Mouse (Mus musculus) small intestine, adult 2 months (tissue): ENCODE measurements around the gene Ppard.

Source experiments
- CTCF ChIP-seq: fragments of 200-500 bp; IDR thresholded peaks from 2 replicates; pipeline ENCODE4 v1.5.1; 2012; ENCODE audit warnings: low read depth, mild to moderate bottlenecking, control low read depth, inconsistent platforms, low read length, moderate library complexity, mixed read lengths; ENCODE audit not compliant: insufficient replicate concordance, insufficient read length; ENCODE audit errors: extremely low read depth
- POLR2A ChIP-seq: fragments of 200-500 bp; IDR thresholded peaks from 2 replicates; pipeline ENCODE4 v1.6.1; 2012; ENCODE audit warnings: low read depth, mild to moderate bottlenecking, control low read depth, inconsistent platforms, low read length, moderate library complexity

DNA sequence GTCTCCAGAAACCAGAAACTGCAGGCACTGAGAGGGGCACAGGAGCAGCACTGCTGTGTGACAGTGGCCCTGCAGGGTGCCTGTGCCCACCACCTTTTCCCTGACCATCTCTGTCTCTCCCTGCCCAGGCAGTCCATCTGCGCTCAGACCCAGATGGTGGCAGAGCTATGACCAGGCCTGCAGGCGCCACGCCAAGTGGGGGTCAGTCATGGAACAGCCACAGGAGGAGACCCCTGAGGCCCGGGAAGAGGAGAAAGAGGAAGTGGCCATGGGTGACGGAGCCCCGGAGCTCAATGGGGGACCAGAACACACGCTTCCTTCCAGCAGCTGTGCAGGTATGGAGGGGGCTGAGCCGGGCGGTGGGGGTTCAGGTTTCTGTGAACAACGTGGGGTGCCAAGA, 53.6 kb downstream of the Ppard start:
- no peak for TF ChIP-seq POLR2A
- no peak for TF ChIP-seq CTCF
